Mouse (Mus musculus) liver, embryonic 15.5 days (tissue): ENCODE results near the gene Prr12. TPM values are rescaled to one million over a fixed set of nuclear protein-coding genes. Genes with fewer than 3 reads are reported as not detected.

Source experiments
- ATAC-seq: fragments of 200-750 bp; cut with Nextera tagmentation; 2 replicates; pipeline ENCODE4 v1.8.0; 2017; ENCODE audit warnings: moderate number of reproducible peaks, mild to moderate bottlenecking, moderate library complexity; ENCODE audit not compliant: insufficient read depth
- H3K27ac ChIP-seq: fragments of 300-500 bp; sonication (generic); replicated peaks from 2 replicates; pipeline ENCODE4 v1.5.1; 2015; ENCODE audit warnings: mild to moderate bottlenecking, inconsistent platforms
- H3K27me3 ChIP-seq: fragments of 300-500 bp; sonication (generic); 2 replicates; pipeline ENCODE4 v1.6.1; 2015; ENCODE audit warnings: mild to moderate bottlenecking, inconsistent platforms
- H3K36me3 ChIP-seq: fragments of 300-500 bp; sonication (generic); replicated peaks from 2 replicates; pipeline ENCODE4 v1.6.1; 2015; ENCODE audit warnings: moderate library complexity, mild to moderate bottlenecking, inconsistent platforms
- H3K4me1 ChIP-seq: fragments of 300-500 bp; sonication (generic); replicated peaks from 2 replicates; pipeline ENCODE4 v1.6.1; 2015; ENCODE audit warnings: inconsistent platforms
- H3K4me2 ChIP-seq: fragments of 300-500 bp; sonication (generic); 2 replicates; pipeline ENCODE4 v1.6.1; 2015; ENCODE audit warnings: moderate library complexity, mild to moderate bottlenecking, inconsistent platforms
- H3K4me3 ChIP-seq: fragments of 300-500 bp; sonication (generic); replicated peaks from 2 replicates; pipeline ENCODE4 v1.5.1; 2015; ENCODE audit warnings: mild to moderate bottlenecking, inconsistent platforms
- H3K9ac ChIP-seq: fragments of 300-500 bp; sonication (generic); 2 replicates; pipeline ENCODE4 v1.6.1; 2015; ENCODE audit warnings: moderate library complexity, mild to moderate bottlenecking, inconsistent platforms
- H3K9me3 ChIP-seq: fragments of 300-500 bp; sonication (generic); replicated peaks from 2 replicates; pipeline ENCODE4 v1.6.1; 2016; ENCODE audit warnings: inconsistent platforms
- WGBS: fragments of 180-500 bp; shearing (Covaris S2); methylation state at CpG from one replicate; pipeline ENCODE4 v1.1.7; 2015; ENCODE audit warnings: mixed read lengths; ENCODE audit not compliant: insufficient replicate concordance; 5-methylcytosine and 5-hydroxymethylcytosine counted together
- polyA plus RNA-seq: library from polyadenylated mRNA; unstranded; fragments of >200 nt; fragmentation: Nextera tagmentation; extraction: Ambion mirVana; gene quantifications from 2 replicates; pipeline ENCODE4 v1.2.1, GENCODE M21; 2015

The Prr12 gene
- polyA plus RNA-seq, 1 experiment from 2014 or later: 2.1 TPM

DNA sequence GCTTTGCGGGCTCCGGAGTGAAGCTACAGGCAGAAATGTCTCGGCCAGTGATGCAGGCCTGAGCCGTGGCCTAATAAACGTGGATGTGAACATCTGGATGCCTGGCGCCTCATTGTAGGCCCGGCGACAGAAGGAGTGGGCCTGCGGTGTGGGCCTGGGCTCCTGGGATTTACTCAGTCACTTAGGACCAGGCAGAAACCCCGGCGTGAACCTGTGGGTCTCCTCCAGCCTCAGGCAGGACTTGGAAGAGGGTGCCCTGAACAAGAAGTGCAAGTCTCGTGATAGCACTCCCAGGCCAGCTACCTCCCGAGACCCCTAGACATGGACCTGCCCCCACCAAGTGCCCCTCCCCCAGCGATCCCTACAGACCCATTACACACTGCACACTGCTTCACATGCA is 24.6 kb upstream of the Prr12 start:
- H3K36me3 ChIP-seq: peaks cover 41% of the 10 kb centered on the region
- no peak overlapping the region for H3K4me2 ChIP-seq
- H3K4me3 ChIP-seq: no peak overlapping the region
- no peak overlapping the region for H3K9ac ChIP-seq
- H3K9me3 ChIP-seq: no peaks in the 10 kb centered on the region
- no peak overlapping the region for H3K27ac ChIP-seq
- no peak for ATAC-seq
- H3K4me1 ChIP-seq: peaks cover 47% of the 10 kb centered on the region
- no peaks in the 10 kb centered on the region for H3K27me3 ChIP-seq
- WGBS: 77% methylated on average over 14 of the region's 14 CpGs

DNA sequence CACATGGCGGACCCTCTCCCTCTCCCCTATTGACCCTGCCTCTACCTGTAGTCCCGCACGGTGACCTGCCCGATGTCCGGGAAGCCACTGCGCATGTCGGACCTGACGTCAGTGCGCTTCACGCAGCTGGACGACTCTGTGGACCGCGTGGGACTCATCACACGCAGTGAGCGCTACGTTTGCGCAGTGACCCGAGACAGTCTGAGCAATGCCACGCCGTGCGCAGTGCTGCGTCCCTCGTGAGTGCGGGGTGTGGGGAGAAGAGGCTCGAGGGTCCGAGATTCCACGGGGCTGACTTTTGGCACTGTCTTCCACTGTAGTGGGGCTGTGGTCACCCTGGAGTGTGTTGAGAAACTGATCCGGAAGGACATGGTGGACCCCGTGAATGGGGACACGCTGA is 23.8 kb upstream of the Prr12 start:
- Histone ChIP-seq H3K9ac (no peak overlapping the region), H3K9me3 (no peaks in the 10 kb centered on the region), H3K27me3 (no peaks in the 10 kb centered on the region), H3K36me3 (peaks cover 41% of the 10 kb centered on the region), H3K4me3 (no peak overlapping the region), H3K4me1 (peaks cover 41% of the 10 kb centered on the region), H3K27ac (no peak overlapping the region), H3K4me2 (no peak overlapping the region)
- ATAC-seq: no peak
- WGBS: 82% methylated on average over 30 of the region's 30 CpGs

DNA sequence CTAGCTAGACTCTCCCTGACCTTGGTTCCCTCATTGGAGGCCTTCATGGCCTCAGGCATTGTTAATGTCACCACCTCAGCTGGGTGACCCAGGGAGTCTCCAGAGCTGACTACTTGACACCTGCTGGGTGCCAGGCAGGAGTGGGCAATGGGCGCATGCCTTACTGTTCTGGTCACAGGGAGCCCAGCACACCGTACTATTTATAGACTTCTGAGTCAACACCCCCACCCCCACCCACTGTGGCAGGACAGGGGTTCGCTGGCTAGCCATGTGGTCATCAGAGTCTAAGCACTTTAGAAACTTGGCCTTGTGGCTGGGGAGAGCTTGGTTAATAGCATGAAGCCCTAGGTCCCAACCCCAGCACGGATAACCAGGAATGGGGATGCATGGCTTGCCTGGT is 22.7 kb upstream of the Prr12 start:
- ATAC-seq: peak; percentile 10; the same call in 1 of the 2 replicates

DNA sequence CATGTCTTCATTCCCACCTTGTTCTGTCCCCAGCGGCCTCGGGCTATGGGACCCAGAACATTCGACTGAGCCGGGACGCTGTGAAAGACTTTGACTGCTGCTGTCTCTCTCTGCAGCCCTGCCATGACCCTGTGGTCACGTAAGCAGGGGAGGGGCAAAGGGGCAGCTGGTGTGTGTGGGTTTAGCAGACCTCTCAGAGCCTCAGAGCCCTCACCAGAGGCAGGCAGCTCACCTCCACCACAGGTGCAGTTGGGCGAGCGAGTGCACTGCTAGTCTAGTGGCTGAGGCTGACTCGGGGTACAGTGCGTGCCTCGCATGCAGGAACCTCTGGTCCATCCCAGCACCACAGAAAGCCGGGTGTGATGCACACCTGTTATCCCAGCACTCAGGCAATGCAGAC is 21.3 kb upstream of the Prr12 start:
- ATAC-seq: no peak
- H3K27ac ChIP-seq: no peak overlapping the region
- H3K4me1 ChIP-seq: peaks cover 33% of the 10 kb centered on the region
- 75% methylated on average over 12 of the region's 12 CpGs for WGBS
- H3K4me2 ChIP-seq: no peak overlapping the region
- H3K9me3 ChIP-seq: no peaks in the 10 kb centered on the region
- no peak overlapping the region for H3K9ac ChIP-seq
- peaks cover 41% of the 10 kb centered on the region for H3K36me3 ChIP-seq
- no peaks in the 10 kb centered on the region for H3K27me3 ChIP-seq
- no peak overlapping the region for H3K4me3 ChIP-seq

More for the DNA sequence above, 22.7 kb upstream of the Prr12 start:
- Histone ChIP-seq H3K4me1 (peaks cover 41% of the 10 kb centered on the region), H3K9ac (no peak overlapping the region), H3K27ac (no peak overlapping the region), H3K4me3 (no peak overlapping the region), H3K4me2 (no peak overlapping the region), H3K36me3 (peaks cover 41% of the 10 kb centered on the region), H3K27me3 (no peaks in the 10 kb centered on the region), H3K9me3 (no peaks in the 10 kb centered on the region)
- WGBS: 66% methylated on average over 4 of the region's 4 CpGs

DNA sequence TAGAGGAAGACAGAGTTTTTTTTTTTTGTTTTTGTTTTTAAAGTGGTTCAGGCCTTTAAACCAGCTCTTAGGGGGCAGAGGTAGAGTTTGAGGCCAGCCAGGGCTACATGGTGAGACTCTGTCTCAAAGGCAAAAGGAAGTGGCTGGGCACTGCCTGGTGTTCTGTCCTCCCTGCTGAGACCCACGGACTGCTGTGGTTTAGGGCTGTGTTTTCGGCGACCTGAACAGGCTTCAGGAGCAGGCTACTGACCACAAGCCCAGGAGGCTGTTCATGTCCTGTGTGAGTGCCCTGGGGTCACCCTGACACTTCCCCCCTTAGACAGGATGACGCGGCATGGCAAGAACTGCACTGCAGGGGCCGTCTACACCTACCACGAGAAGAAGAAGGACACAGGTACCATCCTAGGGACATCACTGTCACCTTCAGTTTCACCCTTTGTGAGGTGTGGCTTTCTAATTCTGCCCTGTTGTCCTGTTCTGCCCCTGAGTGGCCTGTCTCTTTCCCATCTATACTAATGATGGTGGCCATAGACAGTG is 20.6 kb upstream of the Prr12 start:
- Histone ChIP-seq H3K36me3 (peaks cover 41% of the 10 kb centered on the region), H3K27me3 (no peaks in the 10 kb centered on the region), H3K9ac (no peak overlapping the region), H3K4me3 (no peak overlapping the region), H3K27ac (no peak overlapping the region), H3K9me3 (no peaks in the 10 kb centered on the region), H3K4me1 (peaks cover 38% of the 10 kb centered on the region), H3K4me2 (no peak overlapping the region)
- WGBS: 53% methylated on average over 7 of the region's 7 CpGs
- no peak for ATAC-seq

DNA sequence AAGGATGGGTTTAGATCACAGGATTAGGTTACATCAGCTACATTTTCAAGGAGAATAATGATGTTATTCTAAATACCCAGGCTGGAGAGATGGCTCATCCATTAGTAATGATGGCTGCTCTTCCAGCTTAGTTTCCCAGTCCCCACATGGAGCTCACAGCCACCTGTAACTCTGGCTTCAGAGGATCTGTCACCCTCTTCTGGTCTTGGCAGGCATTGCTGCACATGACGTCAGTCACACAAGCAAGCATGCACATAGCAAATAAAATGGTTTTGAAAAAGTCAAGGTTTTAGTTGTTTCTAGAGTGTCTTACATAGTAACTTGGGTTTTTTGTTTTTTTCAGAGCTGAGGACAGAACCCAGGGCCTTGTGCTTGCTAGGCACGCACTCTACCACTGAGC is 19.5 kb upstream of the Prr12 start:
- no peak overlapping the region for H3K9ac ChIP-seq
- WGBS: 64% methylated on average over 2 of the region's 2 CpGs
- no peaks in the 10 kb centered on the region for H3K9me3 ChIP-seq
- H3K36me3 ChIP-seq: peaks cover 34% of the 10 kb centered on the region
- H3K4me2 ChIP-seq: no peak overlapping the region
- H3K27ac ChIP-seq: no peak overlapping the region
- no peak overlapping the region for H3K4me3 ChIP-seq
- no peak for ATAC-seq
- H3K4me1 ChIP-seq: peaks cover 44% of the 10 kb centered on the region
- H3K27me3 ChIP-seq: no peaks in the 10 kb centered on the region

DNA sequence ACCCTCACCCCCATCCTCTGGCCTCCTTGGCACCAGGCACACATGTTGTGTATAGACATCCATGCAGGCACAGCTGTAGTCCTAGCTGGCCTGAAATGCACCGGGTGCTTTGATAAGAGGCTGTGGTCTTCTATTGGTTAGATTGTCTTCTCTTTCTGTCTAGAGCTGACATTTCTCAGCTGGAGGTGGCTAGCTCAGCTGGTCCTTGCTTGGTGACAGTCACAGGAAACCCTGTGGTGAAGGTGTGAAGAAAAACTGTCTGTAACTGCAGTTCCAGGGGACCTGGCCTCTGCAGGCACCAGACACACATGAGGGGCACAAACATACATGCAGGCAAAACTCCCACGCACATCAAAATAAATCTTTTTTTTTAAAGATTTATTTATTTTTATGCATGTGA is 17.0 kb upstream of the Prr12 start:
- Histone ChIP-seq H3K36me3 (peaks cover 10% of the 10 kb centered on the region; the same call in 1 of the 2 replicates), H3K9ac (no peak overlapping the region), H3K9me3 (no peaks in the 10 kb centered on the region), H3K27ac (no peak overlapping the region), H3K4me2 (no peak overlapping the region), H3K4me3 (no peak overlapping the region), H3K4me1 (peaks cover 30% of the 10 kb centered on the region; the same call in 1 of the 2 replicates), H3K27me3 (no peaks in the 10 kb centered on the region)
- no peak for ATAC-seq
- 45% methylated on average over 2 of the region's 2 CpGs for WGBS

DNA sequence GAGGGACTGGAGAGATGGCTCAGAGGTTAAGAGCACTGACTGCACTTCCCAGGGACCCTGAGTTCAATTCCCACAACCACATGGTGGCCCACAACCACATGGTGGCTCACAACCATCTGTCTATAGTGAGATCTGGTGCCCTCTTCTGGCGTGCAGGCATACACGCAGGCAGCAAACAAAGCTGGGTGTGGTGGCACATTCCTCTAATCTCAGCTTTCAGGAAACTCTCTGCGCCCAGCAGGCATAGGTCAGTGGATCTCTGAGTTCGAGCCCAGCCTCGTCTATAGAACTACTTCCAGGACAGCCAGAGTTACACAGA is 15.3 kb upstream of the Prr12 start:
- ATAC-seq: no peak
- H3K36me3 ChIP-seq: no peaks in the 10 kb centered on the region
- H3K4me2 ChIP-seq: no peak overlapping the region
- H3K9me3 ChIP-seq: no peaks in the 10 kb centered on the region
- WGBS: 15% methylated on average over 5 of the region's 5 CpGs
- H3K27ac ChIP-seq: no peak overlapping the region
- no peaks in the 10 kb centered on the region for H3K27me3 ChIP-seq
- peaks cover 36% of the 10 kb centered on the region for H3K4me1 ChIP-seq
- H3K9ac ChIP-seq: no peak overlapping the region
- H3K4me3 ChIP-seq: no peak overlapping the region

DNA sequence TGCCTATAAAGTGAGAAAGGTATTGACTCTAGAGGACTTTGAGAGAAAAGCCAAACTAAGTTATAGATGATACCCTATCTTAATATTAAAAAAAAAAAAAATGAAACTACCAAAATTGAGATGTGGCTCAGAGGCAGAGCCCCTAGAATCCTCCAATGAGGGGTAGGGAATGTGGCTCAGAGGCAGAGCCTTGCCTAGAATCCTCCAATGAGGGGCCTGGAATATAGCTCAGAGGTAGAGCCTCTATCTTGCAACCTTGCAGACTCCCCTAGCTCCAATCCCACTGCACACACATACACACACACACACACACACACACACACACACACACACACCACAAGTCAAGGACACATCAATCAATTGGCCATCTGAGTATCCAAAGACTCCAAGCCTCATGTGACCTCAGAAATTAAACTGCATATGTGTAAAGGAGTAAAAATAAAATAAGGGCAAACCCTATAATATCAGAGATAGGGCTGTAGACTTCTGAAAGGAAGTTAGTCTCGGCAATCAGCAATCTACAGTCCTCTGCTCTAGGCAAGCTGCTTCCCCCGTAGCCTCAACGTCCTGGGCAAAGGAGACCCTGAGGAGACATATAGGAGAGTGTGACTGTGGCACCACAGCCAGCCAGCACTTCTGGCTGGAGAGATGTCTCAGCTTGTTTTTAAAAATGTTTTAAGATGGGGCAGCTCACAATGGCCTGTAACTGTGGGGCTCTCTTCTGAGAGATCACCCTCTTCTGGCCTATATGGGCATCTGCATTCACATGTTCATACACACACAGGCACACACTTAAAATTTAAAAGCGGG is 14.7 kb upstream of the Prr12 start:
- H3K36me3 ChIP-seq: no peaks in the 10 kb centered on the region
- no peak overlapping the region for H3K27ac ChIP-seq
- peaks cover 32% of the 10 kb centered on the region for H3K4me1 ChIP-seq
- no peaks in the 10 kb centered on the region for H3K9me3 ChIP-seq
- no peaks in the 10 kb centered on the region for H3K27me3 ChIP-seq
- ATAC-seq: no peak
- no peak overlapping the region for H3K9ac ChIP-seq
- no peak overlapping the region for H3K4me2 ChIP-seq
- WGBS: 33% methylated on average over 4 of the region's 4 CpGs
- no peak overlapping the region for H3K4me3 ChIP-seq

DNA sequence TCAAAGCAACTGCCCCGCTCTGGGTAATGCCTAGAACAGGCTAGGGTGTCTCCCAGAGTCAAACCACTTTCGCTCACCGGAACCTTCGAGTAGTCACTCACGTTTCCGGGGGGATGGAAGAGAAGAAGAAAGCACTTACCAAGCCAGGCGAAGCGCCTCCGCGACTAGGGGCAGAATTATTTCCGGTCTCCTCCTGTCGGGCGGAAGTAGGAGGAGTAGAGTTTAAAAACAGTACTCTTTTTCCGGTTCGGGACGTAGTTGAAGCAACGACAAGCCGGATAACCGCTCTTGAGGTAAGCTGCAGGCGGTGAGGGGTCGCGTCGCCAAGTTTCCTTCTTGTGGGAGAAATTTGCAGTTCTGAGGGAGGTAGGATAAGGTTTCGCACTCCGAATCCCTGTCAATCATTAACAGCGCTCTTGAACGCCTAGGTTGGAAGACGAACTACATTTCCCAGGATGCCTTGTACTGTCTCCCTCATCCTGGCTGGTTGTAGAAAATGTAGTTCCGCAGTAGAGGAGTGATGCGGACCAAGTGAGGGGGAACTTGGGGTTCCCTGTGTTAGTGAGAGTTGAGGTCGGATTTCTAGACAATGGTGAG is 9.7 kb upstream of the Prr12 start, which contains the start of the genes Nosip and Prrg2:
TSS of gene Nosip (plus strand) at position 191 of the 597 bp plus-strand sequence.
TSS of gene Prrg2 (minus strand) at position 439 of the 597 bp plus-strand sequence.
- Histone ChIP-seq H3K4me2 (peak within 1 kb of the TSS; percentile 73), H3K9ac (peak within 1 kb of the TSS; percentile 75), H3K4me1 (peaks cover 38% of the 10 kb centered on the region), H3K36me3 (0 out of 2 replicates have a peak, but pooled peaks cover 2% of the 10 kb centered on the region), H3K27ac (peak within 1 kb of the TSS; percentile 91), H3K9me3 (no peaks in the 10 kb centered on the region), H3K4me3 (peak within 1 kb of the TSS; percentile 81), H3K27me3 (no peaks in the 10 kb centered on the region)
- ATAC-seq: peak; percentile 89
- under 1% methylated on average over 31 of the region's 31 CpGs for WGBS

DNA sequence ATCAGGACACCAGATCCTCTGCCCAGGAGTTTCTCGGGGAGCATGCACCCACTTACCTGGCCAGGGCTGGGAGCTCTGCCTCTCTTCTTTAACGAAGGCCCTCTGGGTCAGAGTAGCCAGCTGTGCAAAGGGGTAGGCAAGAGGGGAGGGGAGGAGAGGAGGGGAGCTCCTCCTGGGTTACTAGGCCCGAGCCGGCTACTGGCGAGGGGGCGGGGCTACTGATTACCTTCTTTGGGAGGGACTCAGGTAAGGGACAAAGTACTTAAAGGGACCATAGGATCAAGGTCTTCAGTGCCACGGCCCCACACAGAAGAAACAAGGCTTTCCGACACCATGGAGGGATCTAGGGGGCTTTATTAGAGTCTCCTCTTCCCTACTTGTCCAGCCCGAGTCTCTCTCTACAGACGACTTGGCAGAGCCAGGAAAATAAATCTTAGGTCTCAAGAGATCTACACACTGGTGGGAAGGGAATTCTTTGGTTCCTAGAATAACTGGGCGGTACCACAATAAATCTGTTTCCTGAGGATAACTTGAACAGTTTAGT is 8.9 kb upstream of the Prr12 start:
- Histone ChIP-seq H3K4me1 (peaks cover 38% of the 10 kb centered on the region), H3K4me2 (peak overlapping the region; percentile 73), H3K27me3 (no peaks in the 10 kb centered on the region), H3K4me3 (peak overlapping the region; percentile 81), H3K9ac (peak overlapping the region; percentile 75), H3K9me3 (no peaks in the 10 kb centered on the region), H3K36me3 (0 out of 2 replicates have a peak, but pooled peaks cover 2% of the 10 kb centered on the region), H3K27ac (peak overlapping the region; percentile 91)
- 28% methylated on average over 11 of the region's 11 CpGs for WGBS
- peak; percentile 24; the same call in 1 of the 2 replicates for ATAC-seq
